Mouse (Mus musculus) lung, postnatal 0 days (tissue): Measurements from ENCODE around the gene Nfkb2.

Source experiments
- CTCF ChIP-seq: IDR thresholded peaks from 2 replicates; pipeline ENCODE4 v1.5.1; 2016; ENCODE audit warnings: antibody characterized with exemption, mild to moderate bottlenecking
- EP300 ChIP-seq: IDR thresholded peaks from 2 replicates; pipeline ENCODE4 v1.6.1; 2016; ENCODE audit warnings: antibody characterized with exemption, mild to moderate bottlenecking, control low read depth

GRCm38 (mm10) chr19:46330696-46331095 is 26.6 kb downstream of the Nfkb2 start:
- TF ChIP-seq CTCF: no peak
- TF ChIP-seq EP300: no peak
